Mouse (Mus musculus): ENCODE measurements around the gene Usp46. TPM values are rescaled to one million over a fixed set of nuclear protein-coding genes. Genes with fewer than 3 reads are reported as not detected.

The Usp46 gene
- polyA plus RNA-seq, 1 experiment = 0.36 TPM

DNA sequence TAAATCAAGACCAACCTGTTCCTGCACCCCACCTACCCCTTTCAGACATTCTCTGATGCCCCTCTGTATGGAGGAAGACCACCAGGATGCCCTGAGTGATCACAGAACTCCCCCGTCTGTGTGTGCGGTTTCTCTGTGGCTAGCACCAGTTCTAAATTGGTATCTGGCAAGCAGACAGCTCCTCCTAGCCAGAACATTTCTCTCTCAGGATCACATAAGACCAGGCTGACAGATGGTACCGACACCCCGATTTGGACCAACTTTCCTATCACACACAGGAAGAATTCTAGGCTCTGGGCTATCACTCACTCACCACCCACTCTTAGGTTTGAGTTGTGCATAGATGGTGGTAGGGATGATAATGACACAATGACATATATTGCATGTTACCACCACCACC is 113.2 kb downstream of the Usp46 start:
- H3K9me3 ChIP-seq (ENCODE audit: control insufficient read depth, low read length) = no peaks in the 10 kb centered on the region
- no peaks in the 10 kb centered on the region for H3K4me1 ChIP-seq (ENCODE audit: control insufficient read depth)
- TF ChIP-seq TAL1 (IDR thresholded peaks at IDR 0.05; ENCODE audit: low read length) (no peak), GATA1 (IDR thresholded peaks at IDR 0.05; ENCODE audit: low read length) (no peak)
- no peaks in the 10 kb centered on the region for H3K27me3 ChIP-seq (ENCODE audit: control insufficient read depth)
- no peak overlapping the region for H3K4me3 ChIP-seq (replicated peaks)
- no peaks in the 10 kb centered on the region for H3K36me3 ChIP-seq (ENCODE audit: control insufficient read depth)

DNA sequence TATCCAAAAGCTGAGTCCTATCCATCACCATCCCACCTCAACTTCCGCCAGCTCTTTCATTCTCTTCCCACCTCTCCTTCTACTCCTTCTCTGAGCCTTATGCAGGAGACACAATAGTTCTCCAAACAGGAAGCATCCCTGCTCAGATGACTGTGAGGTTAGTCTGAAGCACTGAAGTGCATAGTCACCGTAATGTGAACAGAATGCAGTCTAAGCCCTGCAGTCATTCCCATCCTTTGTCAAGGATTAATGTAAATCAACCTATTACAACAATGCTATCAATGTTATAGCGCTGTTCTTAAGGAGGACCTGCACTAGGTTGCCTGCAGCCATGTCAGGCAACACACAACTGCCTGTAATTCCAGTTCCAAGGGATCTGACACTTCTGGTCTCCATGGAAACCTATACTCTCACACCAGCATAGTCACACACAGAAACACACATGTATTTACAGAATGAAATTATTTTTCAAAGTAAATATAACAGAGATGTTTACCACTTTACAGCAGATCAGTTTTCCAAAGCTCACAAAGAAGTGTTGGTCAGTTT is 115.1 kb downstream of the Usp46 start:
- Histone ChIP-seq H3K36me3 (ENCODE audit: control insufficient read depth) (no peaks in the 10 kb centered on the region), H3K27me3 (ENCODE audit: control insufficient read depth) (no peaks in the 10 kb centered on the region), H3K9me3 (ENCODE audit: control insufficient read depth, low read length) (no peaks in the 10 kb centered on the region), H3K4me1 (ENCODE audit: control insufficient read depth) (no peaks in the 10 kb centered on the region), H3K4me3 (replicated peaks) (no peak overlapping the region)
- TF ChIP-seq TAL1 (IDR thresholded peaks at IDR 0.05; ENCODE audit: low read length) (no peak), GATA1 (IDR thresholded peaks at IDR 0.05; ENCODE audit: low read length) (no peak)

DNA sequence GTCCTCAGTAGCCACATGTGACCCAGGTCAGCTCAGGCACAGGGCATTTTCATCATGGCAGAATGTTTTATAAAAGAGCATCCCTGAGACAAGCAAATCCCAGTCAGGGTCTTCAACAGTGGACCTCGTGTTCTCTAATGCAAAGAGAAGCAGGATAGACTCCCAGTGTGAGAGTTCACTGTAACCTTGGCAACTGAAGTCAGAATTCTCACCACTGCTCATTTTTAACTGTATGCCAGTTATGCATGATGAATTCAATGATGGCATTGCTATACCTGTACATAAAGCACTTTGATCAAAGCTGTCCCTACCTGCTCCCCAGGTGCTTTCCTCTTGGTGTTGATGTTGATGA is 116.6 kb downstream of the Usp46 start:
- H3K27me3 ChIP-seq (ENCODE audit: control insufficient read depth) = no peaks in the 10 kb centered on the region
- no peaks in the 10 kb centered on the region for H3K9me3 ChIP-seq (ENCODE audit: control insufficient read depth, low read length)
- TF ChIP-seq GATA1 (IDR thresholded peaks at IDR 0.05; ENCODE audit: low read length) (no peak), TAL1 (IDR thresholded peaks at IDR 0.05; ENCODE audit: low read length) (no peak)
- H3K36me3 ChIP-seq (ENCODE audit: control insufficient read depth) = no peaks in the 10 kb centered on the region
- H3K4me3 ChIP-seq (replicated peaks) = no peak overlapping the region
- H3K4me1 ChIP-seq (ENCODE audit: control insufficient read depth) = no peaks in the 10 kb centered on the region

DNA sequence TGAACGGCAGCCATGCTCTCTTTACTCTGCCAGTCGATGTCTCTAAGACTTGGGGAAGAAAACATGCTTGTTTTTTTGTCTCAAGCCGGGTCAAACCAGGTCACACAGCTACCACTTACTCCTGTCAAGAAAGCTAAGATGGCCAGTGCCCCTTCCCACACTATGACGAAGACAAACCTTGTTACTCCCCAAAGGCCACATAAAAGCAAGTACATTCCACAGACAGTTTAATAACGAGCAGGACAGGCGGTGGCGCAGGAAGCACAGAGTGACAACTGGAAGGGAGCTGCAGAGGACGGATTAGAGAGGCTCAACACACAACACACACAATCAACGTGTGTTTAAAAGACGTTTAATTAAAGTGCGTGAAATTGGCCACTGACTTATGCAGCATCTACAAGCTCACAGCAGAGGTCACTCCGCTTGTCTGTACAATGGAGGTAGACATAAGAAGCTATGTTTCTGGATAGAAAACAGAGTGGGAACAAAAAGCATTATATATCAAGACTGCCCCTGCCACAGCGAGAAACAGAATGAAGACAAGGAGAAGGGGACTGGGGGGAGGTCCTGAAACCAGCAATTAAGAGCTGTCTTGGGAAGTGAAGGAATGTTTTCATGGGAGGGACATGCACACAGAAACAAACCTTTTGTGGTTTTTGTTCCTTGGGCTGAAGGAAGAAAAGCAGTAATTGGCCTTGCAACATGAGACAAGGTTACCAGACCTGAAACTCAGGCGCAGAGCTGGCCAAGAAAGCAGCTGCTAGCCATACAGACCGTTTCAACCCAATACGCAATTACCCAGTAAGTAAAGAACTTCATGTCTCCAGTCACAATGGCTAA is 117.2 kb downstream of the Usp46 start:
- no peak for TF ChIP-seq TAL1 (IDR thresholded peaks at IDR 0.05; ENCODE audit: low read length)
- TF ChIP-seq GATA1 (IDR thresholded peaks at IDR 0.05; ENCODE audit: low read length) = no peak
- Histone ChIP-seq H3K4me1 (ENCODE audit: control insufficient read depth) (no peaks in the 10 kb centered on the region), H3K4me3 (replicated peaks) (no peak overlapping the region), H3K27me3 (ENCODE audit: control insufficient read depth) (no peaks in the 10 kb centered on the region), H3K9me3 (ENCODE audit: control insufficient read depth, low read length) (no peaks in the 10 kb centered on the region), H3K36me3 (ENCODE audit: control insufficient read depth) (no peaks in the 10 kb centered on the region)

Other genes with a start within 250 kb of the Usp46 start
- 0.03 TPM in 1 of 2 replicates, not detected in the other for gene Rasl11b, start 126.9 kb upstream of the Usp46 start, polyA plus RNA-seq (2012)

All from erythroblast, embryonic 14.5 days (primary cell).